Comparison of ENCODE assay signal across 15 mouse cellular contexts in the genomic region with DNA sequence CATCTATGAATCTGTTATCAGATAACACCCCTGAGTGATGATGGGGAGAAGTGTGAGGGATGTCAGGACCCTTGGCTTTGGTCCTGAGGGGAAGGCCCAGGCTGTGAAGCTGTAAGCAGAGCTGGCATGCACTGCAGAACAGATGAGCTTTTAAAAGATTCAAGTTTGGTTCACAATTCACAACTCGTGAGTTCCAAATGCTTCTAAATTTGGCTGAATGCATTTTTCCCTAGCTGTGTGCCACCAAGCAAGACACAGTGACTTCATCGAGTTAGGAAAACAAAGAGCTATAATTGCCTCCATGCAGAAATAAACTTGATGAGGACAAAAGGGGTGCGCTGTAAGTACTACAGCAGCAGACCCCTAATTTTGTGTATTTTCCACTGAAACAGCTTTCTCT. TPM values are rescaled to one million over a fixed set of nuclear protein-coding genes. Genes with fewer than 3 reads are reported as not detected.
A peak's percentile ranks its signal among the peaks of the same experiment; 100 is the strongest.
DNase-seq lines count a peak whose midpoint lies in the region; ATAC-seq and TF ChIP-seq lines count a peak whose summit lies in the region.
"Had no signal": no experiment of that assay in that cellular context is flagged by ENCODE, and none has a peak within 500 bp of the region (broad histone marks: within the 10 kb centered on the region; RNA-seq: fewer than 3 reads in every experiment).

No protein-coding gene starts in this region.

- no peaks in the 10 kb centered on the region for H3K36me3 ChIP-seq in forebrain, embryonic 14.5 days (ENCODE audit: control insufficient read depth, insufficient read depth, low read length)
- no peaks in the 10 kb centered on the region for H3K36me3 ChIP-seq in forebrain, embryonic 10.5 days (replicated peaks)
- H3K36me3 ChIP-seq: heart, embryonic 15.5 days; limb, embryonic 12.5 days had no signal

- peak overlapping the region; percentile 33; the same call in 1 of the 2 replicates for H3K27ac ChIP-seq in forebrain, embryonic 14.5 days (ENCODE audit: low read depth, low read length)
- no peak overlapping the region for H3K27ac ChIP-seq in forebrain, embryonic 10.5 days
- H3K27ac ChIP-seq: heart, embryonic 15.5 days; limb, embryonic 12.5 days had no signal

- intact Hi-C loops in left cerebral cortex, postnatal 14 days (cut with DNase I) = no loop called here

- no peak overlapping the region for H3K4me2 ChIP-seq in forebrain, embryonic 14.5 days (ENCODE audit: low read length)
- H3K4me2 ChIP-seq: heart, embryonic 15.5 days; limb, embryonic 12.5 days had no signal

- no peaks in the 10 kb centered on the region for H3K9me3 ChIP-seq in forebrain, embryonic 14.5 days (replicated peaks; ENCODE audit: control insufficient read depth, low read length)
- H3K9me3 ChIP-seq in forebrain, embryonic 10.5 days = no peaks in the 10 kb centered on the region
- H3K9me3 ChIP-seq: heart, embryonic 15.5 days; limb, embryonic 12.5 days had no signal

- no peaks in the 10 kb centered on the region for H3K27me3 ChIP-seq in forebrain, embryonic 14.5 days (replicated peaks; ENCODE audit: control insufficient read depth, insufficient read depth, low read length)
- no peaks in the 10 kb centered on the region for H3K27me3 ChIP-seq in forebrain, embryonic 10.5 days (ENCODE audit: poor library complexity, severe bottlenecking)
- no peaks in the 10 kb centered on the region for H3K27me3 ChIP-seq in Patski
- H3K27me3 ChIP-seq: heart, embryonic 15.5 days; limb, embryonic 12.5 days had no signal

- H3K4me3 ChIP-seq in forebrain, embryonic 14.5 days (ENCODE audit: low read depth, low read length) = no peak overlapping the region
- H3K4me3 ChIP-seq in forebrain, embryonic 10.5 days = no peak overlapping the region
- H3K4me3 ChIP-seq: heart, embryonic 15.5 days; limb, embryonic 12.5 days; myocyte had no signal

- peak; percentile 84 for DNase-seq in forebrain, embryonic 14.5 days (ENCODE audit: low spot score)
- no peak for DNase-seq in forebrain, embryonic 10.5 days (ENCODE audit: extremely low spot score, low spot score)
- DNase-seq in Patski (ENCODE audit: low read depth, low spot score) = peak; percentile 35
- peak; percentile 11 to 66 for DNase-seq in frontal cortex, postnatal 36 days (ENCODE audit: low spot score in 2 of 2)
- peak; percentile 25 to 75 for DNase-seq in left cerebral cortex, postnatal 14 days (ENCODE audit: low spot score in 2 of 2)
- DNase-seq in cerebellum, postnatal 14 days = no peak
- DNase-seq in adrenal gland, postnatal 36 days = no peak
- DNase-seq: cerebellum, adult 2 months; embryo, embryonic 11 days; gastrocnemius, postnatal 36 days; lung, adult 18-20 months had no signal

- POLR2A ChIA-PET in Patski (lab: Charles Lee) = interaction anchor here (0.8 kb wide), 1 partner anchor 16 kb away, joined by 3 read pairs; no protein-coding TSS in a partner anchor

- CTCF ChIA-PET in Patski (lab: Charles Lee) = interaction anchor here (0.8 to 1.3 kb wide), 2 partner anchors 14 to 16 kb away, joined by 3 to 4 read pairs; no protein-coding TSS in a partner anchor

- peak; percentile 83 for ATAC-seq in forebrain, embryonic 14.5 days
- peak; percentile 77 for ATAC-seq in Patski
- ATAC-seq in cerebellum, adult (ENCODE audit: insufficient number of reproducible peaks, low FRiP score, low TSS enrichment) = no peak

- no peak for TF ChIP-seq CTCF in Patski (IDR thresholded peaks at IDR 0.05)

- in situ Hi-C loops in Patski (cut with MboI; ENCODE audit: low pct_unique_long_range_greater_than_20kb) = no loop called here

- peaks cover 12% of the 10 kb centered on the region for H3K4me1 ChIP-seq in forebrain, embryonic 14.5 days (ENCODE audit: control insufficient read depth, insufficient read depth, low read length)
- no peaks in the 10 kb centered on the region for H3K4me1 ChIP-seq in forebrain, embryonic 10.5 days
- H3K4me1 ChIP-seq: heart, embryonic 15.5 days; limb, embryonic 12.5 days had no signal

- 19% methylated on average over 3 of the region's 3 CpGs for WGBS in forebrain, embryonic 14.5 days
- 89% methylated on average over 3 of the region's 3 CpGs for WGBS in forebrain, embryonic 10.5 days

- H3K9ac ChIP-seq in forebrain, embryonic 14.5 days (ENCODE audit: low read length) = no peak overlapping the region
- H3K9ac ChIP-seq: heart, embryonic 15.5 days; limb, embryonic 12.5 days had no signal

RNA-seq across cellular contexts. Expression of gene Hs3st1, which starts 48.2 kb away (rescaled TPM):
- 51.3 and 59.6 TPM in 2 replicates for polyA plus RNA-seq in forebrain, embryonic 14.5 days (2014; fragmentation: Nextera tagmentation; extraction: Ambion mirVana)
- polyA plus RNA-seq in forebrain, embryonic 10.5 days (2016; fragmentation: Nextera tagmentation; extraction: Ambion mirVana) = 3.0 and 3.5 TPM in 2 replicates
- 24.5 TPM for polyA plus RNA-seq in Patski (2021)
- total RNA-seq in left cerebral cortex, postnatal 14 days (2021) = 10 to 100 TPM; 48.3 to 52.8 TPM
- total RNA-seq in adrenal gland, postnatal 36 days (2021) = 10 to 100 TPM; 19.4 to 29.0 TPM

Comparison
In these comparisons a context has a peak if more than half of its experiments do, and no peak if none do; other contexts are left out.
1. DNase-seq: peak in forebrain, embryonic 14.5 days (single experiment), Patski (single experiment), frontal cortex, postnatal 36 days (2 of 2) and left cerebral cortex, postnatal 14 days (2 of 2); none in forebrain, embryonic 10.5 days (single experiment), cerebellum, postnatal 14 days (0 of 2) and adrenal gland, postnatal 36 days (0 of 2).